Mouse (Mus musculus) spleen, adult 12 weeks (tissue): ENCODE results near the gene Grm4.

Experiments
- DNase-seq: peaks from one replicate; pipeline ENCODE4 v3.0.0; 2022; ENCODE audit warnings: low spot score

Gene Grm4

DNA sequence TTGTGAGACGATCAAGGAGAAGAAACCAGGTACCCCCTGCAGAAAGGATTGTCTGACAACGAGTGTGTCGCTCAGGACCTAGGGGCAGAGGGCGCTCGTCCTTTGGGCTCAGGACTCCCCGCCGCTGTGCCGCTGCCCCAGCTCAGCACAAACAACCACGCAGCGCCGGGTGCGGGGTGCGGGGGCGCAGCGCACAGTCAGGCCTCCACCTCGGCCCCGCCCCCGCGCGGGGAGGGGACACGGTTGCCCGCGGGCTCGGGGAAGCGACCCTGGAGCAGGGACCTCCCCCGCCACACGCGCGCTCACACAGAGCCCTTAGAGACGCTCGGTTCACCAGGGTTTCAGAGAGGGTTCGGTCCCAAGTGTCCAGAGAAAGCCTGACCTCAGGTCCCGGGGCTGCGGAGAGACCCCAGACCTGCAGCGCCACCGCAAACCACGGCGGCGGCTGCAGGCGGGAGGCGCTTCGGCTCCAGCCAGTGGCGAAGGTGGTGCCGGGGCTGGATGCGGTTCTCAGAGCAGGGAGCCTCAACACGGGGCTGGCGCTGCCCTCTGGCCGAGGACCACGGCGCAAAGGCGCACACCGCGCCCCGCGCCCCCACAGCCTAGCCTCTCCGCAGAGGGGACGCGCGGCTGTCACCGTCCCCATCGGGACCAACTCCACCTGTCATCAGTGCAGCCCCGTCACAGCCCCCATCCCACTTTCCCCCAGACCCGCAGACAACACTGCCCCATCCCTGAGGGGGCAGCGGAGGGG lies 9.2 kb downstream of the Grm4 start:
- no peak for DNase-seq

DNA sequence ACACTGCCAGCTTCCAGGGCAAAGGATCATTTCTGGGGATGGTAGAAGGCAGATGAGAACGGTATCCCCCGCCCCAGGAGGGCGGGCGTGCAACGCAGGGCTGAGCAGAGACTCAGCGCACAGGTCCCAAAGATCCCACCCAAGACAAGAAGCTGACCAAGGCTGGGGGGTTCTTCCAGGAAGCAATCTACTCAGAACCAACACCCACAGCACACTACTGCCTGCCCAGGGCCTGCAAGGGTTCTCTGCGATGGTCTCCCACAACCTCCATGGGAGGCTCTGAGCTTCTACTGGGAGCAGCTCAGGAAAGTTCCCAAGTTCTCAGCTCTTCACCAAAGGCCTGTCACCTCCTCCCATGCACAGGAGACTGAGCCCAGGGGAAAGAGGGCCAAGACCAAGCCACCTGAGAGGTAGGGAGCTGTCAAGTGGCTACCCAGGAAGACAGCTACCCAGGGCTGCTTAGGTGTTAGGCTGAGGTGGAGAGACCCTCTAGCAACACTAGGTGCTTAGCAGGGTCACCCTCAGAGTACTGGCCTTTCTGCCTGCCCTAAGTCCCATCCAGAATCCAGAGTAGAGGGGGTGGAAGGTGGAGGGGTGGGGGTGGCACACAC lies 10.0 kb downstream of the Grm4 start:
- no peak for DNase-seq

DNA sequence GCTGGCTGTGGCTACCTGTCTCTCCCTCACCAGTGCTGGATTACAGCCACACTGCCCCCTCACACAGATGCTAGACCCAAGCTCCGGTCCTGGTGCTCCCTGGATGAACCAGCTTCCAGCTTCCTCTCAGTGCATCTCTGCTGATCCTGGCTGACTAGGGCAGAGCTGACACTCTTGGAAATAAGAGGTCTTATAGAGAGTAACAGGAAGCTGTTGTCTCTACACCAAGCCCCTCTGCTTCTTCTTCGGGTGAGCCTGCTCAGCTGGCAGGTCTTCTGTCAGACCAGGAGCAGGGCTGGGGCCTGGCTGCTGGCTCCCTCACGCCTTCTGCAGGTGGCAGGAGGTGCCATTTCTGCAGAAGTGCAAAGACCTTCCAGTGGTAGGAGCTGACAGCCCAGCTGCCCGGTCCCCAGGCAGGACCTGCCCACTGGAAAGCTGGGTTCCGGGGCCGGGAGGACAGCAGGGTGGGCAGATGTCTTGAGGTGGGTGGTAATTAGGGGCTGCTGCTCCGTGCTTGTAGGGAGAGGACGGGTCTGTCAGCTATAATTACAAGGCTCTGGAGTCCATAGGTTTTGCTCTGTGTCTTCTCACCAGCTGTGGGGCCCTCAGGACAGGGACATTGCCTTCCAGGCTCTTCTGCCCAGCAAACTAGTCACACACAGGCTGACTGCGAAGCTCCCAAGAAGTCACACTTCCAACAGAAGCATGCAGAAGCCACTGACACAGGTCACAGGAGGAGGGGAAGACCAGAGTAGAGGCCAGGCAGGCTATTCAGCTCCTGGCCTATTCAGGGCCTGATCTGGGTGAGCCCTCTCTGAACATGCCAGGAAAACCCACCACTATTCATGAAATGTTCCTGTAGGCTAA lies 10.7 kb downstream of the Grm4 start:
- DNase-seq, result no peak

DNA sequence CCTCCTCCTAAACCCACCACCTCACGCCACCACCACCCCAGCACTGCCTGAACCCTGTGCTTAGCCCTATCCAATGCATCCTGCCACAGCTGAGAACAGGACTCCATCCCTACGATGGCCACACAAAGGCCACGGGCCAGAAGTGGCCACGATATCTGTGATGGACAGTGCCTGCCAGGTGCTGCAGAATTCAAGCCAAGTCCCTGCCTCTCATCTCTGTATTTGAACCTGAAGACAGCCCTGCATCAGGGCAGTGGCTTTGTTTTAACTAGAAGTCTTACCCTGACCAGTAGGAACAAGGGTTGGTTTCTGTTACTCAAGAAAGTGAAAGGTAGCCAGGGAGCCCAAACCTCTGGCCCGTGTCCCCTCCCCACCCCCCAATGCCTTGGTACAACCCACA lies 12.1 kb downstream of the Grm4 start:
- no peak for DNase-seq

DNA sequence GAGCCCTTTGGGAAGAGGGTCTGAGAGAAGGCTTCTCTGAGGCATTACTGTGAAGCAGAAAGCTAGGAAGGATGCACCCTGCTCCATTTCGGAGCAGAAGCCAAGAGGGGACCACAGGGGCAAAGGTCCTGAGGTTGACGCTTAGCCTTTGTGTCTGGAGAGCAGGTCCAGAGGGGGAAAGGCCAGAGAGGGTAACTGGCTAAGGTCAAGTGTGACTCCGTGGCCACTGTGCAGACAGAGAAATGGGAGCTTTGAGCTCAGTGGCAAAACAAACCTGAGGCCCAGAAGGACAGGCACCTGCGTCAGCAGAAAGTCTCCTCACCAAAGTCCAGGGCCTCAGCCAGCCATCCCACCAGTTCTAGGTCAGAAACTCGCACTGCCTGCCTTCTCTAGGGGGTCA lies 12.7 kb downstream of the Grm4 start:
- no peak for DNase-seq

DNA sequence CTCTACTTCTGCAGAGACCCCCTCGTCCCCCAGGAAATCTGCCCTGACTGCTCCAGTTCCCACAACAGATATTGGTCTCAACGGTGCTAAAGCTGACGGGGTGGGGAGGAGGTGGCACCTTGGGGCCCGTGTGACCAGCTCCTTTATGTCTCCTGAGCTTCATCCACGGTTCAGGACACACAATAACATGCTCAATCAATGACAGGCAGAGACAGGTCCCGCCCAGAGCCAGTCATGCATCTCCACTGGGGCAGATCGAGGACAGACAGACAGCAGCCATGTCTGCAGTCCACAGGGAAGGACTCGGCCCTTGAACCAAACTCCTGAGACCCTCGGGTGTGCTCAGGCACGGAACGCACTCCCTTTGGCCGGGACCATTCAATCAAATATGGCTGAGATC lies 13.2 kb downstream of the Grm4 start:
- DNase-seq, result no peak

DNA sequence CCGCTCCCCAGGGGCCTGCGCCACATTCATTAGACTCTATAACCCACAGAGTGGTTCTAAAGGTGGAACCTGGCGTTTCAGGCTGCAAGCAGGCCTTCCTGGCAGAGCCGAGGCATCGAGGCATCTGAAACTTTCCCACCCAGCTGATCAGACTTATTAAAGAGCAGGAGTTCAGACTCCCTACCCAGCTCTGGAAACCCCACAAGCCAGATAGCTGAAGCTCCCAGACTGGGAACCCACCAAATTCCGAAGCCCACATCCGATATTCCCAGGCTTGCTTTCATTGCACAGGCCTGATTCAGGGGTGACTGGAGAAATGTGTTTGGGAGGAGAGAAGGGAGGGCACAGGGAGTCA lies 13.6 kb downstream of the Grm4 start:
- DNase-seq, result no peak

DNA sequence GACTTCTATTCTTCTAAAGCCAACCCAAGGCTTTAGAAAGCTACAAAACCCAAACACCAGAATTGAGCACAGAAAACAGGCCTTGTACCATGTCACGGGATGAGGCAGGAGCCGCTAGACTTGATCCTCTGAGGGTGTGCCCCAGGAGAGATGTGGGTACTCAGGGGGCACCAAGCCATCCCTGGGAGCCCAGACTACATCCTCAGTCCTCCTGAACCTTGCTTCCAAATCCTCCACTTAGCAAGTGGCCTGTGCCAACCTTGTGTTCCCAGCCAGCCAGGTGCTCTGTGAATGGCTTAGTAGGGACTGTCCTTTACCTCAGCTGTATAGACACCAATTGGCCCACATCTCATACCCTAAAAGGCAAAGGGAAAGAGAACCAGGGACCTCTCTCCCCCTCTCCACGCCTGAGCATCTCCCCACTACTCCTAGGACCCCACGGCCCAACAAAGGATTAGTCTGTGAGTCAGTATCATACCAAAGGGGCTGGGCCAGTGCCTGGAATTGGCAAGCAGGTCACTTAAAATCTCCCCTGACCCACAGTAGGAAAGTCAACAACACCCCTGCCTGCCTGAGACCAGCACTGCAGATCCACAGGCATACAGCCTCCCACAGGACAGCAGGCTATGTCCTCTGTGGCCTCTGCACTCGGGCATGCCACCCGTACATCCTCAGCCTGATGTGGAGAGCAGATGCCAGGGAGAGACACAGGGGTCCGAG lies 14.2 kb downstream of the Grm4 start:
- no peak for DNase-seq

DNA sequence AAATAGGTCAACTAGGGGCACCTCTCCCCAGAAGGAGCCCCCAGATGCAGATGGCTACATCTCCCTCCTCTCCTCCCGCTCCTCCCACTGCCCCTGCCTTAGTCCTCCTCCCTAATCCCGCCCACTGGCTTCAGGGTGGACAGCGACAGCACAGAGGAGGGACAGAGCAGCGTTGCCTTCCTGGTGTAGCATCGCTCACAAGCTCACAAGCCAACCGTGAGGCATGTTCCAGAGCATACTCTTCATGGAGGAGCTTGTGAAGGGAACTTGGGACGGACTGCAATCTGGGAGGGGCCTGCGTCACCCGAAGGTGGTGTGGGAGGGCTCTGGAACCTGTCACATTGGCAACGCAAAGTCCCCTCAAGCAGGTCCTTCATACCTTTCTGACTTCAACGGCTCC lies 14.8 kb downstream of the Grm4 start:
- no peak for DNase-seq

DNA sequence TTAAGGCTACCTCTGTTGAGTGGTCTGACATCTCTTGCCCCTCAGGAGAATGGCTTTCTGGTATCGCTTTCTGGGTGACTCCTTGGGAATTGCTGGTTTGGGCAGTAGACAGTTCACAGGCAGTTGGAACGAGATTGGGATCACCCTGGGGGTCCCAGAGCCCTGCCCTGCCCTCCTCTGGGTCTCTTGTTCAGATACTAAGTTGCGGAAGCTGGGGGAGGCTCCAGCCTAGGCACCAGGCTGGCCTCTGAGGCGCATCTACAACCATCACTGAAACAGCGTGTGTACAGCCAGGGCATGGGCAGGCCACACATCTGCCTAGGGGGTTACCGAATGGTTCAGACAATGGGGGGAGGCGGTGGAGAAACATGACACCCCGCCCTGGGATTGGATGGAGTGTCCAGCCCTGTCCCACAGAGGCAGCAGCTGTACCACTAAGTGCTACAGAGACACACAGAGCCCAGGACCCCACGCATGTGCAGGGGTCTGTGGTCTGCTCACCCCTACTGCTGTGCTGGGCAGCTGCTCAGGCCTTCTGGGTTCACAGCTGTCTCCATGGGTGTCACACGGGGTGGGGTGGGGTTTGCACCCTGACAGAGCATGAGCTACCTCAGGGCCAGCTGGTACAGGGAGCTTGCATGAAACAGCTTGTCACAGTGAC lies 15.9 kb downstream of the Grm4 start:
- DNase-seq, result no peak

DNA sequence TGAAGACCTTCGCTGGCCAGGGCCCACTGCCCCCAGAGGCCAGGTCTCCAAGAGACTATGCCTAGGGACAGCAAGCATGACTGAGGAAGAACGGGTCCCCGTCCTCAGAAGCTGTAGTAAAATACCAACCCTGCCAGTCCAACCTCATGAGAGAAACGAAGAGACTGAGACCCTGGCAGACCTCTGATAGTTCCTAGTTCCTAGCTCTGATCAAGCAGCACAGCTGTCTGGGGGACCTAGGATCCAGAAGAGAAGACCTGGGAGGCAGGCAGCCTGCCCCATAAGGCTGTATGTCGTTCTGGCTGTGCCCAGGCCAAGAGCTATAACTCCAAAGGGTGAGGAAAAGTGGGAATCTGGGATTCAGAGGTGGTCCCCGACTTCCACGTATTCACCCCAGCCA lies 17.3 kb downstream of the Grm4 start:
- DNase-seq, result no peak

DNA sequence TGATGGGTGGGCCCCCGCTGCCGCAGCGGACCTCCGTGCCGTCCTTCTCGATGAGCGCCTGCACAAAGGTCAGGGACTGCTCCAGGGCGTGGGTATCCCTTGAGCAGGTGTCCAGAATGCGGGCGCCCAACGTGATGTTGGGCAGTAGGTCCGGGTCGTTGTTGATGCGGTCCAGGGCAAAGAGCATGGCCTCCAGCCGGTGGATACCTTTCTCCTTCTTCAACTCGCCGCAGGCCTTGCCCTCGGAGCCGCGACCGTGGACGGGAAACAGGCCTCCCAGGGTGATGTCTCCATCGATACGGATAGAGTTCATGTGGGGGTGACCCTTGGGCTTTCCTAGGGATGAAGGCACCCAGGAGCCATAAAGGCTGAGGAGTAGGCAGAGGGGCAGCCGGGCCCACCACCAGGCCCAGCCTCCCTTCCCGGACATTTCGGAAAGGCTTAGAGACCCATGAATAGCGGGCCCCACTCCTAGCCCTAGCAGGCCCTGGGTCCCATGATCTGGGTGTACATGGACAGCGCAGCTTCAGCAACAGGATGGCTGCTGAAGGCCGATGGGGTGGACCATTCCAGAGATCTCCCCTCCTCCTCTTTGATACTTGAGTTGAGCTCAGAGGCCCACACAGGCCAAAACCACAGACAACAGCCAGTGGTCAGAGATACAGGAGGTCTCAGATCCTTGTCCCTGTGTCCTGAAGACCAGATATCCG lies 18.3 kb downstream of the Grm4 start:
- DNase-seq, result no peak

DNA sequence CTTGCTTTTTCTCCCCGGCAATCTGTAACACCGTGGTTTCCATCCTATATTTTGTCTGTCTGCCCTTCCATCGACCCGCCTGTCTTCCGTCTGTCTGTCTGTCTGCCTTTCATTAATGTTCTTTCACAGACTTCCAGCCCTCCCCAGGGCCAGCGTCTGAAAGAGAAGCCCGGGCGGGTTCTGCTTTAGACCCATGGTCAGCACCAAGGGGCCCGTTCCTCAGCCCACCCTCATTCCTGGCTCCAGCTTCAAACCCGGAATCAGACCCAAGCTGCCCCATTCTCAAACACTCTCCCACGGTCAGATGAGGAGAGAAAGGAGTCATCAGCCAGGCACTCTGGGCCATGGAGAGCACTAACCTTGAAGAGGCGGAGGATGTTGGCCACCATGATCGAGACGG lies 18.9 kb downstream of the Grm4 start:
- no peak for DNase-seq

DNA sequence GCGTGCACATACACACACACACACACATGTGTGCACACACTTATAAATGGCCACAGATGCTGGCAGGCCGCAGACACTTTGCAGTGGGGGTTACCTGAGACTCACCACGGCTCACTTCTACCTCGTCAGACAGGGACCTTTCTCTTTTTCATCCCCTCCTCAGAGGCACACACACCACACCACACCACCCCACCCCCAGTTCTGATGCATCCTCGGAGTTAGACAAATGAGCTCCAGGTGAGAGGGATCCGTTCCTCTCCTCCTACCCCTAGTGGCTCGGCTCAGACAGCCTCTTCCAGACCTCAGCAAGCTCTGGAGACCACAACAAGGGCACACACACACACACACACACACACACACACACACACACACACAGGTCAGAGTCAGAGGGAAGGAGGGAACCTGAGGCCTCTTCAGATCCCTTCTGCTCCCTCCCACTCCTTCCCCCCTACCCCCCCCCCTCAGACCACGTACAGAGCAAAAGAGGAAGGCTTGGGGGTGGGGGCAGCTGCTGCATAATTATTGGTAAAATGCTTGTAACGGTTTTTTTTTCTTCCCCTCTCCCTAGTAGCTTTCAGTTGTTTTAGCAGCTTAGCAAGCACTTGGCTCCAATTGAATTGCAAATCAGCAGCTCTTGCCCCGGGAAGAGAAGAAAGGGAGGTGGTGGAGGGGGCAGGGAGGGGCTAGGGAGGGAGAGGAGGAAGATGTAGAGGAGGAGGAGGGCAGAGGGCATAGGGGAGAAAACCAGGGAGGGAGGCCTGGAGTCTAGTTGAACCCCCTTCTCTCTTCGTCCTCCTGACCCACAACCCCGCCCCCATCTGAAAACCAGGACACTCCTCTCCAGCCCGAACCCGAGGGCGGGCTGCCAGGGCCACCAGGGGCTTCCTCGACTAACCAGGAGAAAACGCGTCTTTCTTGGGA lies 19.6 kb downstream of the Grm4 start:
- DNase-seq, result no peak

DNA sequence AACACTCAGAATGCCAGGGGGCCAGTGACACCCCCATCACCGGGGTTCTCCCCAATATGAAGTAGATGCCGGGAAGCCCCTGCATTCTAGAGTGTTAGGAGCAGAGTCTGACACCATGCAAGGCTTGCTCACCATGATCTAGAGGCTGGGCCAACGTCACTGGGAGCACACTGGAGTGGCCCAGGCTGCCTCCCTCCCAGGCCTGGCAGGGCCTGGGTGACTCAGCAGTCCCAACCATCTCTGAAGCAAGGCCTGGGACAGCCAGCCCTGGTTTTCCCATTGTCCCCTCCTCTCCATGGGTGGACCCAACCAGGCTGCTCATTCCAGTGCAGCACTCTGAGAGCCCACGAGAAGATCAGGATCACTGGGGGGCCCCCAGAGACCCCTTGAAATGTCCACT lies 20.4 kb downstream of the Grm4 start:
- DNase-seq, result no peak

DNA sequence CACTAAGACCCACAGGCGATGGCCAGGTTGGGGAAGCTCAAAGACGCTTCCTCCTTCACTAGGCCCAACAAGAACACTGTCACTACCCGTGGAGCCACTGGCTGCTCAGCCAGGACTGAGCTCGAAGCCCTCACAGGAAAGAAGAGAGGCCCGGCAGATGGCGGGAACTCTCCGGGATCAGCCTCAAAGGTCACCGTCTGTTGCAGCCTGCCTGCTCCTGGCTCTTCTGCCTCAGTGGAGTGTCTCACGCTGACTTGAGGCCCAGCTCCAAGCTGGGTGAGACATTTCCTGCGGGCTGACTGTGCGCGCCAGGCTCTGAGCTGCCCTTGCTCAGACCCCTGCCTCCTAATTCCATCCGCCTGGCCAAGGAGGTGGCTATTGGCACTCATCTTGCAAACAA lies 22.1 kb downstream of the Grm4 start:
- DNase-seq, result no peak

DNA sequence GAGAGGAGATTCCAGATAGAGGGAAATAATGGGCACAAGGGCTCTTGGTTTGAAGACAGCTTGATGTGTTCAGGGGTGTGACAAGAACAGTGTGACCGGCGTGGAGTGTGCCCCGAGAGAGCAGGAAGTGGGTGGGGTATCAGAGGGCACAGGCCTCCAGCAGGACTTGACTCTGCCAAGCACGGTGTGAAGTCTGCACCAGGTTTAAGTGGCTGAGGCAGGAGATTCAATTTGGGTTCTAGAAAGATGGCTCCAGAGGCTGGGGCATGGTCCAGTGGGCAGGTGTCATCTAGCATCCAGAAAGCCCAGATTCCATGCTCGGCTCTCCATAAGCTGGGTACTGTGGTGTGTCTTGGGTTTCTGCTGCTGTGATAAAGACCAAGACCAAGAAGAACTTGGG lies 23.4 kb downstream of the Grm4 start:
- DNase-seq, result no peak

DNA sequence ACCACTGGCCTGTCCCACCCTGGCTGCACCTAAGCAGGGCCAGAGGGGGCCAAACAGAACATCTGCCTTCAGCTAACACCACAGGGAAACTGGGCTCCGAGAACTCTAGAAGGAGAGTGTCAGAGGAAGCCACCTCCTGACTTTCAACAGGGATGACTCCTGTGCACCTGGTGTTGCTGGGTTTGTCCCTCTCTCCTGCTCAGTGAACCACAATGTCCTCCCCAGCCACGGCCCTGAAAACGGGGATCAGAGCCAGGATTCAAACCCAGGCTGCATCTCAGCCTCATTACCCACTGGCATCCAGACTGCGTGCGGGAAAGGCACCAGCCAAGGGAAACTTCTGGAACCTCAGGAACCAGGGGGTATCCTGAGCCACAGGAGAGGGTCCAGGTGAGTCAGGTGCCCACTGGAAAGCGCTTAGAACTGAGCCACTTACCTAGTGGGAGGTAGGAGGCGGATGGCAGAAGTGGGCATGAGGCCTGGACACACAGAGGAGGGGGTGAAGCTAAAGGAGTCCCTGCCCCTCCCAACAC lies 26.1 kb downstream of the Grm4 start:
- no peak for DNase-seq

DNA sequence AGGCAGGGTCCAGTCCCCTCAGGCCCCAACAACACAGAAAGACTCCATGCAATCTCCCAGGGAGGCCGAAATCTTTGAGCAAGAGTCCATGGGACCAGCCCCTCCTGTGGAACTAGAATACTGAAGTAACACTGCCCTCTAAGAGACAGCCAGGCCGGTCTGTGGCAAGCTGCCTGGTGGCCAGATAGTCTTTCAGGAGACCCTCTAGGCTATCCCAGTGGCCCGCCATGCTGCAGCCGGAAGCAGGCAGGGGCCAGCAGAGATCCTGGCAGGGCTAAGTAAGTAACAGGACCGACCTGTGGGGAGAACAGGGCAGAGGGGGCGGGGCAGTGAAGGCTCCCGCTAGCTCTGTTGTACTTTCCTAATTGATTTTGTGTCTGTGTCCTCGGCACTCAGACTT lies 27.2 kb downstream of the Grm4 start:
- DNase-seq, result no peak

DNA sequence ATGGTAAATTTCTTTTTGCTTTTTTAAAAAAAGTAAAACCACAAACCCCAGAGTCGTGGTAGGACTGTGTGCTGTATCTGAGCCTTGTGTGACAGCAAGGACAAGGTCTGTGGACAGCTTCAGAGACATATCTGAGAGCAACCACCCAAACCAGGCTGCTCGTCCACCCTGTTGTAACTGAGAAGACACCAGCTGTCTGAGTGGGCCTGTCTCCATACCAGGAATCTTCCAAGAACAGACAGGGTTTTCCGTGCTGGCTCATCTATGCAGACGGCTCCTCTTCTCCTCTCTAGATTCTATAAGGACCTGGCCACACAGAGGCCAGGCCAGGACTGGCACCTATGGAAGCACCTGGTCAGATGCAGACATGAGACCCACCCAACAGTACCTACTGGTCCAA lies 27.8 kb downstream of the Grm4 start:
- no peak for DNase-seq
